Mouse (Mus musculus) gastrocnemius, adult 18-20 months (tissue): ENCODE measurements at regions not wholly inside any gene's neighbourhood (a gene's known extent, or its start where the extent isn't known, plus 50 kb on each side); places are given as distances from the start of the nearest gene placed in this dataset.

Source experiments
- DNase-seq: peaks from one replicate; pipeline ENCODE4 v3.0.0; 2021; ENCODE audit warnings: low spot score

DNA sequence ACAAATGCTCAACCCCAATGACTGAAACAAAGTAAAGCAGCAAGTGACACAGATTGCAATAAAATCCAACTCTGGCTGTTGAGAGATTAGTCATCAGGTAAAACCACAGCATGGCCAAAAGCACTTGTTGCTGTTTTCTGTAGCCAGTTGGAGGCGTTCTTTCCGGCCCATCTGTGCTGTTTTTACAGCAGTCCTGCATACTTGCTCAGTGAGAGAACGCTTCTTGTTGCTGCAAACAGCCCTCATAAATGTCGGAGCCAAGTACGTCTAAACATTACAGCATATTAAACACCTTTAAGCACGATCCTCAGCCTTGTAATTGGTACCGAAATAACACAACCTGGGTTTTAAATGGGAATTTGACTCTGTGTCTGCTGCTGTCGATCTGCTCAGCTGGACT lies 65.6 kb upstream of the Hs3st3a1 start:
- DNase-seq: peak; percentile 5

- DNase-seq: no peak
Observed at GRCm38 (mm10) chr11:64335456-64335855, 99.7 kb upstream of the Hs3st3a1 start.

DNA sequence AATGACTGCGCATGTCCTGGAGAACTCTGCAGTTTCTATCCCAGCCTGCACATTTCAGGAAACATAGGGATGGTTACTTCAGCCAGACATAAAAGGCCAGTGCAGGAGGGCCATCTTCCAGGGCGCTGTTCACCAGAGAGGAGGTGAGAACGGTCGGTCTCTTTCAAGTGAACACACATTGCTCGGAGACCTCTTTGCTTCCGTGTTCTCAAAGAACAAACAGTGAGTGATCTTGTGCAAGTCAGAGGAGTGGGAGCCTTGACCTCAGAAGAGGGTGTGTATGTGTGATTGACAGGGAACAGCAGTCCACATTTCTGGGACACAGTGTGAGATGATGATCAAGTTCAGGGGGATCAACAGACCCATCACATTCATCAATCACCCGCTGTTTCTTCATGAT lies 102.7 kb upstream of the Hs3st3a1 start:
- DNase-seq: no peak

GRCm38 (mm10) chr11:64331811-64332210 lies 103.3 kb upstream of the Hs3st3a1 start:
- no peak for DNase-seq

- DNase-seq: no peak
Observed at GRCm38 (mm10) chr11:64329129-64329528, 106.0 kb upstream of the Hs3st3a1 start.

DNA sequence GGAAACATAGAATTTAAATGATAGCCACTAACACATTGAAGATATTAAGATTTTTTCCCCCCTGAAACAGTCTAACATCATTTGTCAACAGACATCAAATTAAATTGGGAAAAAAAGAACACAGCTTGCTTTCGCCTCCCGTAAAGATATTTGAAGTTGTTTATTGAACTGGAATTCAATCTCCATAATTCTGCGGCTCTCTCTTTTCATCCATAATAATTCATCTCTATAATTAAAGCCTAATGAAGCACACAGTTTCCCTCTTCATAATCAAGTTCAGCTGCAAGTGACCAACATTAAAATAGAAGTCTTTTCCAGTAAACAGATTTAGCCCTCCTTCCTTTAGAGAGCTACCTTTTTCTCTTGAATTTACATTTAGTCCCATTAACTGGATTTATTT lies 107.4 kb upstream of the Hs3st3a1 start:
- no peak for DNase-seq

GRCm38 (mm10) chr11:64326646-64327045 lies 108.5 kb upstream of the Hs3st3a1 start:
- DNase-seq: no peak

GRCm38 (mm10) chr11:64321900-64322425 lies 113.2 kb upstream of the Hs3st3a1 start:
- no peak for DNase-seq

DNA sequence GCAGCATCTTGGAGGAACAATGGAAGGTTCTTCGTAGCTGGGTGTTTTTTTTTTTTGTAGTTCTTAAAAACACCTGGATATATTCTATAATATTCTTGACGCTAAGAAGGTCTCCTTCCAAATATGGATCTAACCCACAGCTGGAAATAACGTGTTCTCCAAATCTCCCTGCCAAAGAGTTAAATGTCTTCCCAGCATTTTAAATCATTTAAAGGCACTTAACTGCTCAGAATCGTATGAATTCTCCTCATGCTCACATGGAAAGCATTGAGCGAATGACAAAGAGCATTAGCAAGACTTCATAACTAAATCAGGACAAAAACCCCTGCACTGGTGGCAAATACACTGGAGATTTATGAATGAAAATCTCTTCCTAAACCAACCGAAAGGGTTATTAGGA lies 117.7 kb upstream of the Hs3st3a1 start:
- no peak for DNase-seq

- no peak for DNase-seq
Observed at GRCm38 (mm10) chr11:64314997-64315396, 120.1 kb upstream of the Hs3st3a1 start.

DNA sequence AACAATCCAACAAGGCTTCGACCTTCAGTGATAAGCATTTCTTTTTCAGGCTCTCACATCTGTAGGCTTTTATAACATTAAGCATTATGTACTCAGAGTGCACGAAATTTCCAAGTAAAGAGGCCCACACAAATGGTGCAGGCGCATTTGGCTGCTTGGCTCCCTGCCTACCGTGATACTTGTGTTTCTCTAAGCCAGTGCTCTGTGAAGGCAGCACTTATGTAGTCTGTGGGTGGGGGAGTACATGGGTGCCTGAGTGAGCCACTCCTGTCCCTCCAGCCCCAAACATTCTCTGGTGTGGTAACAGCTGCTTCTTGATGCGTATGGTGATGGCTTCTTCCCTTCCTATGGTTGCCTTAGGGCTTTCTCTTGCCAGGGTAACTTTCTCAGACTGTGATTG lies 121.9 kb upstream of the Hs3st3a1 start:
- DNase-seq: no peak

- no peak for DNase-seq
Observed at GRCm38 (mm10) chr11:64309881-64310280, 125.3 kb upstream of the Hs3st3a1 start.

DNA sequence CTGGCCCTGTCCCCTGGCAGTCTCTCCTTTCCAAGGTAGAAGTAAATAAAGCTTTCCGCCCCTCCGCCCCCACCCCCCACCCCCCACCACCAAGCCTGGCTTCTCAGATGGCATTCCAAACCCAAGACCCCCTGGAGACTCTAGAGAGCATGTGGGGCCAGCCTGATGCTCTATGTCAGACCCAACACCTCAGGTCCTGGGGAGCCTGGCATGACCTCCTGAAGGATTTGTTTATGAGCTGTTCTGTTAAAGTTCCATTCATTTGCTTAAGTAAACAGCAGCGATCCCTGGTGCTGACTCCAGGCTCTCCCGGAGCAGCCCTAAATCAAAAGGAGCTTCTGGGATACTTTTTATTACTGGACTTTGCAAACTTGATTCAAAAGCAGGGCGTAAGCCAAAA lies 137.3 kb upstream of the Hs3st3a1 start:
- no peak for DNase-seq

- no peak for DNase-seq
Observed at GRCm38 (mm10) chr11:64288236-64288635, 146.9 kb upstream of the Hs3st3a1 start.

GRCm38 (mm10) chr11:64287499-64287898 lies 147.6 kb upstream of the Hs3st3a1 start:
- no peak for DNase-seq

- no peak for DNase-seq
Observed at GRCm38 (mm10) chr11:64281781-64282180, 153.4 kb upstream of the Hs3st3a1 start.

DNA sequence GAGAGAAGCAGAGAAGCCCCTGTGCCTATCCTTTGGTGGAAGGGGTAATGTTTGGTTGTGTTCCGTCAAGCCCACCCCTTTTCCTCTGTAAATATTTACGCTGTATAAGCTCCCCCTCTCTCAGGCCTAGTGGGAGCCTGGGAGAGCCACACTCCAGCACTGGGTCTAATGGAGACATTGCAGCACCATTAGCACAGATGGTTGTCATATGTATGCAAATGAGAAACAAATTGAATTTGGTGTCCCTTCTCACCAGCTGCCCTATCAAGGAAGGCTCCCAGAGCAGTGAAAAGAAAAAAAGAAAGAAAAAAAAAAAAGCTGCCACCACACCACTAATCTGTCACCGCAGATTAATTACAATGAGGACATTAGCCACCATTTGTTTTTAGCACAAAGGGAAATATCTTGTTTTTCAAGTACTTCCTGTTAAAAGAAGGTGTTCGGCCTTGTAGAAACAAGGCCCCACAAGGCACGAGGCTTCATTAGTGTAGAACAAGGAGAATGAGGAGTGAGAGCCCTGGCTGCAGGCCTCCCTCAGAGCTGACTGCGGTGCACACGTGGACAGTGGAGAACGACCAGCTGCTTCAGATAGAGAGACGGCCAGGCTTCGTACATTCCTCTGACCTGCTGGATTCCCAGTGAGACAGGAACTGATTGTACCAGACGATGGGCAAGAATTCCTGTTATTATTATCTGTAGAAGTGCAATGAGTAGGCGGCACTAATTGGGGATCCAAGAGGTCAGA lies 156.7 kb upstream of the Hs3st3a1 start:
- no peak for DNase-seq

DNA sequence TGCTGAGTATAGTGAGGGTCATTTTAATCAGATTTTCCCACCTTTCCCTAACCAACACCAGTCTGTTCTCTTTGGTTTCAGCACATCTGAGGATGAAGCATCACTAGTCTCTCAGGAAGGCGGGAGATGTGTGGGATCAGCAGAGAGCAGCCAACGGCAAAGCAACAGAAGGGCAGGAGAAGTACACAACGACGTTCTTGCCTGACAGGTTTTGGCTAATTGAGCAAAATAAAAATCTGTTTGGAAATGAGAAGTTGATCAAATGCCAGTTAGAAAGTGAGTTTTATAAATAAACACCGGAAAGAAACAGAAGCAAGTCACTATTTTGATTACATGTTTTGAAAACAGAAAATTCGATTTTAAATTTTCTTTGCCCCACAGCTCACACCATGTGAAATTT lies 161.4 kb upstream of the Hs3st3a1 start:
- no peak for DNase-seq

- no peak for DNase-seq
Observed at GRCm38 (mm10) chr11:64273214-64273613, 161.9 kb upstream of the Hs3st3a1 start.

DNA sequence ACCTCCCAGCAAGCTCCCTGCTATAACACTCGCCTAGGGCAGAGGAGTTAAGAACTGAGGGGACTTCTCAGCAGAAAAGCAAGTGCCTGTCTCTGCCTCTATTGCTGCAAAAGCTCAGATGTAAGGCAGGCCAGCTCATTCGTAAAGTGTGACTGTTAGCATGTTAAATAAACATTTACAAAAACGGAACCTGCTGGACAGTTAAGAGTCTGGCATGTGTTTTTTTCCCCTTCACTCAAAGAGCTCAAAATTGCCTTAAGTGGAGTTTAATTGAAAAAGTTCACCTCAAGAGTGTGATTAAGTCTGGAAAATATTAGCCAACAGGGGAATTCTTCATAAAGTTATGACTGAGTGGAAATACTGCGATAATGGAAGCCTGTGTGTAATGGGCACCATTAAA lies 167.0 kb upstream of the Hs3st3a1 start:
- no peak for DNase-seq

- no peak for DNase-seq
Observed at GRCm38 (mm10) chr11:64267547-64267946, 167.6 kb upstream of the Hs3st3a1 start.

DNA sequence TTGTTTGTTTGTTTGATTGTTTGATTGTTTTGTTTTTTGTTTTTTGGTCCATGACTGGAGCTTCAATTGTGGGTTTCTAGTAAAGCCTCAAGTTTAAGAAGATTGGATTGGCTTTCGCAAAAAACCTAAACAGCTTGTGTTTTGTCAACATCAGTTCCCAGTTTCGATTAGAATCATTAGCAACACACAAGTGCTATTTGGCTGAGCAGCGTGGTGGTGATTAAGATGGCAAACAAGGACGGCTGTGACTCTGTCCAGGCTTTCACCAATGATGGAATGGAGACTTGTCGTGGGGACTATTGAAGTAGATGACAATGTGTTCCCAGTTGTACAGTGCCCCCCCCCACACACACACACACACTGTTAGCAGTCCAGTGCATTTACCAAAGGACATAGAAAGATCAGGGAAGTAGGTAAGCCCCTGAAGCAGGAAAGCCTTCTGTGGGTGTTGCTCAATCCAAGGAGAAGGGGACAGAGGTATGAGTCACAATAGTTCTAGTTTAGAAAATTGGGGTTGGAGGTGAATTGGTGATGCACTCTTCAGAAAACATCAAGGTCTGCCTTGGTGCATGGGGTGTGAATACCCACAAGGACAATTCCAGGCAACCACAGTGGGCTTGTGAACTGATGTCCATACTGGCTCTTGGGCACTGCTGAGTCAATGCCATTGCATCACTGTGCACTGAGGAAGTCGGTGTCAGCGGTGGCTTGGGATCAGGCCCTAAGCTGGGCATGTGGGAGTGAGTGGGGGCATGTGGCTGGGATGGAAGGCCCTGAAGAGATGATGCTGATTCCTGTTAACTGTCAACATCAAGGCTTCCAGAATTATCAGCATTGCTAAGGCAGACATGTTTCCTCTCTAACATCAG lies 174.5 kb upstream of the Cox10 start:
- DNase-seq: no peak

DNA sequence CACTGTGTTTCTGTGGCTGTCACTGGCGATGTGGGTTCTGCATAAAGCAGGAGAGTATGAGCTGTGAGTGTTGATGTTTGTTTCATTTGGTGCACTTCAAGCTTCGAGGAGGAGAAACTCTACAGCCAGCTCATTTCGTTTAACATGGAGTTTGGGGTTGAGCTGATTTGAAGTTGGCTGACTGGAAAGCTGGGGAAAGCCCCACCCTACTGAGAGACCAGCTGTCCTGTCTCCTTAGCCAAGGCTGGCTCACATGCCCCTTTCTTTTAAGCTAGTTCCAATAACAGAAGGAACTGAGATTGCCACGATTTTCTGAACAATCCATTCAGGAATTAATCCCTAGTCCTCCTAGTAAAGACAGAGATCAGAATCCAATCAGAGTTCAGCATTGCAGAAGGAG lies 157.6 kb upstream of the Cox10 start:
- no peak for DNase-seq
